Mouse (Mus musculus): ENCODE measurements around the gene Tcf7l1. TPM values are rescaled to one million over a fixed set of nuclear protein-coding genes. Genes with fewer than 3 reads are reported as not detected.

The Tcf7l1 gene
- total and polyA plus RNA-seq, 2 experiments from 2014 or later = 1.3 to 9.2 TPM

- TF ChIP-seq EP300 (IDR thresholded peaks at IDR 0.05; ENCODE audit: low read depth) = no peak
- no peak for TF ChIP-seq CTCF (IDR thresholded peaks at IDR 0.05; ENCODE audit: low read depth)
Measured at GRCm38 (mm10) chr6:72610261-72610660, 178.8 kb downstream of the Tcf7l1 start.

GRCm38 (mm10) chr6:72608662-72609184 lies 180.3 kb downstream of the Tcf7l1 start:
- WGBS = 88% methylated on average over 4 of the region's 4 CpGs
- TF ChIP-seq EP300 (IDR thresholded peaks at IDR 0.05; ENCODE audit: low read depth) (no peak), CTCF (IDR thresholded peaks at IDR 0.05; ENCODE audit: low read depth) (no peak)

More at GRCm38 (mm10) chr6:72610261-72610660, 178.8 kb downstream of the Tcf7l1 start:
- H3K4me3 ChIP-seq (ENCODE audit: low read depth, low read length) = no peak overlapping the region
- 45% methylated on average over 4 of the region's 4 CpGs for WGBS
- DNase-seq (ENCODE audit: low spot score) (no peak), ATAC-seq (ENCODE audit: insufficient read depth, low read depth) (no peak)
- H3K4me2 ChIP-seq (ENCODE audit: low read depth, low read length) = no peak overlapping the region
- H3K4me1 ChIP-seq (ENCODE audit: control insufficient read depth, insufficient read depth) = peaks cover 8% of the 10 kb centered on the region; the same call in 1 of the 2 replicates
- no peak overlapping the region for H3K9ac ChIP-seq (replicated peaks; ENCODE audit: low read depth, low read length)
- H3K36me3 ChIP-seq (replicated peaks; ENCODE audit: control insufficient read depth, insufficient read depth, low read length) = peaks cover 72% of the 10 kb centered on the region
- H3K27ac ChIP-seq (ENCODE audit: low read depth) = no peak overlapping the region
- H3K27me3 ChIP-seq (ENCODE audit: control insufficient read depth, insufficient read depth, low read length) = no peaks in the 10 kb centered on the region
- no peaks in the 10 kb centered on the region for H3K9me3 ChIP-seq (replicated peaks; ENCODE audit: control insufficient read depth, low read length)

GRCm38 (mm10) chr6:72607676-72608075 lies 181.4 kb downstream of the Tcf7l1 start:
- WGBS = 73% methylated on average over 5 of the region's 5 CpGs
- Histone ChIP-seq H3K9ac (replicated peaks; ENCODE audit: low read depth, low read length) (no peak overlapping the region), H3K9me3 (replicated peaks; ENCODE audit: control insufficient read depth, low read length) (no peaks in the 10 kb centered on the region), H3K27ac (ENCODE audit: low read depth) (no peak overlapping the region), H3K4me2 (ENCODE audit: low read depth, low read length) (no peak overlapping the region), H3K4me1 (ENCODE audit: control insufficient read depth, insufficient read depth) (no peaks in the 10 kb centered on the region), H3K27me3 (ENCODE audit: control insufficient read depth, insufficient read depth, low read length) (no peaks in the 10 kb centered on the region), H3K36me3 (replicated peaks; ENCODE audit: control insufficient read depth, insufficient read depth, low read length) (peaks cover 88% of the 10 kb centered on the region), H3K4me3 (ENCODE audit: low read depth, low read length) (no peak overlapping the region)
- no peak for ATAC-seq (ENCODE audit: insufficient read depth, low read depth)
- DNase-seq (ENCODE audit: low spot score) = no peak
- TF ChIP-seq EP300 (IDR thresholded peaks at IDR 0.05; ENCODE audit: low read depth) (no peak), CTCF (IDR thresholded peaks at IDR 0.05; ENCODE audit: low read depth) (no peak)

More at GRCm38 (mm10) chr6:72608662-72609184, 180.3 kb downstream of the Tcf7l1 start:
- no peaks in the 10 kb centered on the region for H3K9me3 ChIP-seq (replicated peaks; ENCODE audit: control insufficient read depth, low read length)
- ATAC-seq (ENCODE audit: insufficient read depth, low read depth) = no peak
- no peak overlapping the region for H3K9ac ChIP-seq (replicated peaks; ENCODE audit: low read depth, low read length)
- no peaks in the 10 kb centered on the region for H3K27me3 ChIP-seq (ENCODE audit: control insufficient read depth, insufficient read depth, low read length)
- no peak overlapping the region for H3K4me3 ChIP-seq (ENCODE audit: low read depth, low read length)
- no peak overlapping the region for H3K27ac ChIP-seq (ENCODE audit: low read depth)
- no peak overlapping the region for H3K4me2 ChIP-seq (ENCODE audit: low read depth, low read length)
- DNase-seq (ENCODE audit: low spot score) = no peak
- H3K36me3 ChIP-seq (replicated peaks; ENCODE audit: control insufficient read depth, insufficient read depth, low read length) = peaks cover 87% of the 10 kb centered on the region
- H3K4me1 ChIP-seq (ENCODE audit: control insufficient read depth, insufficient read depth) = no peaks in the 10 kb centered on the region

GRCm38 (mm10) chr6:72607060-72607459 lies 182.0 kb downstream of the Tcf7l1 start:
- H3K36me3 ChIP-seq (replicated peaks; ENCODE audit: control insufficient read depth, insufficient read depth, low read length) = peaks cover 90% of the 10 kb centered on the region
- ATAC-seq (ENCODE audit: insufficient read depth, low read depth) = no peak

GRCm38 (mm10) chr6:72604066-72604465 lies 185.0 kb downstream of the Tcf7l1 start:
- ATAC-seq (ENCODE audit: insufficient read depth, low read depth) (no peak), DNase-seq (ENCODE audit: low spot score) (no peak)
- H3K27ac ChIP-seq (ENCODE audit: low read depth) = no peak overlapping the region
- H3K4me3 ChIP-seq (ENCODE audit: low read depth, low read length) = no peak overlapping the region
- H3K9me3 ChIP-seq (replicated peaks; ENCODE audit: control insufficient read depth, low read length) = no peaks in the 10 kb centered on the region
- no peaks in the 10 kb centered on the region for H3K27me3 ChIP-seq (ENCODE audit: control insufficient read depth, insufficient read depth, low read length)
- WGBS = 86% methylated on average over 2 of the region's 2 CpGs
- no peak overlapping the region for H3K4me2 ChIP-seq (ENCODE audit: low read depth, low read length)
- H3K9ac ChIP-seq (replicated peaks; ENCODE audit: low read depth, low read length) = no peak overlapping the region
- TF ChIP-seq CTCF (IDR thresholded peaks at IDR 0.05; ENCODE audit: low read depth) (no peak), EP300 (IDR thresholded peaks at IDR 0.05; ENCODE audit: low read depth) (no peak)
- peaks cover 5% of the 10 kb centered on the region for H3K4me1 ChIP-seq (ENCODE audit: control insufficient read depth, insufficient read depth)
- H3K36me3 ChIP-seq (replicated peaks; ENCODE audit: control insufficient read depth, insufficient read depth, low read length) = peaks cover 61% of the 10 kb centered on the region

More at GRCm38 (mm10) chr6:72607060-72607459, 182.0 kb downstream of the Tcf7l1 start:
- H3K4me1 ChIP-seq (ENCODE audit: control insufficient read depth, insufficient read depth) = no peaks in the 10 kb centered on the region
- no peak for TF ChIP-seq EP300 (IDR thresholded peaks at IDR 0.05; ENCODE audit: low read depth)
- TF ChIP-seq CTCF (IDR thresholded peaks at IDR 0.05; ENCODE audit: low read depth) = no peak
- DNase-seq (ENCODE audit: low spot score) = no peak
- H3K4me2 ChIP-seq (ENCODE audit: low read depth, low read length) = no peak overlapping the region
- H3K27ac ChIP-seq (ENCODE audit: low read depth) = no peak overlapping the region
- H3K27me3 ChIP-seq (ENCODE audit: control insufficient read depth, insufficient read depth, low read length) = no peaks in the 10 kb centered on the region
- no peak overlapping the region for H3K9ac ChIP-seq (replicated peaks; ENCODE audit: low read depth, low read length)
- no peak overlapping the region for H3K4me3 ChIP-seq (ENCODE audit: low read depth, low read length)
- no peaks in the 10 kb centered on the region for H3K9me3 ChIP-seq (replicated peaks; ENCODE audit: control insufficient read depth, low read length)
- WGBS = 87% methylated on average over 4 of the region's 4 CpGs

- Histone ChIP-seq H3K9me3 (replicated peaks; ENCODE audit: control insufficient read depth, low read length) (no peaks in the 10 kb centered on the region), H3K4me3 (ENCODE audit: low read depth, low read length) (no peak overlapping the region), H3K4me2 (ENCODE audit: low read depth, low read length) (no peak overlapping the region), H3K27me3 (ENCODE audit: control insufficient read depth, insufficient read depth, low read length) (no peaks in the 10 kb centered on the region), H3K36me3 (replicated peaks; ENCODE audit: control insufficient read depth, insufficient read depth, low read length) (peaks cover 42% of the 10 kb centered on the region), H3K4me1 (ENCODE audit: control insufficient read depth, insufficient read depth) (peaks cover 17% of the 10 kb centered on the region), H3K27ac (ENCODE audit: low read depth) (no peak overlapping the region), H3K9ac (replicated peaks; ENCODE audit: low read depth, low read length) (no peak overlapping the region)
- WGBS = 46% methylated on average over 1 of the region's 1 CpGs
- no peak for ATAC-seq (ENCODE audit: insufficient read depth, low read depth)
- DNase-seq (ENCODE audit: low spot score) = peak; percentile 55
- TF ChIP-seq EP300 (IDR thresholded peaks at IDR 0.05; ENCODE audit: low read depth) (no peak), CTCF (IDR thresholded peaks at IDR 0.05; ENCODE audit: low read depth) (peak; percentile 84)
Measured at GRCm38 (mm10) chr6:72601732-72602131, 187.3 kb downstream of the Tcf7l1 start.
